Mouse (Mus musculus) heart, postnatal 4 days (tissue): ENCODE measurements at regions not wholly inside any gene's neighbourhood (a gene's known extent, or its start where the extent isn't known, plus 50 kb on each side); places are given as distances from the start of the nearest gene placed in this dataset.

Experiments
- DNase-seq: peaks from one replicate; pipeline ENCODE4 v3.0.0; 2021

DNA sequence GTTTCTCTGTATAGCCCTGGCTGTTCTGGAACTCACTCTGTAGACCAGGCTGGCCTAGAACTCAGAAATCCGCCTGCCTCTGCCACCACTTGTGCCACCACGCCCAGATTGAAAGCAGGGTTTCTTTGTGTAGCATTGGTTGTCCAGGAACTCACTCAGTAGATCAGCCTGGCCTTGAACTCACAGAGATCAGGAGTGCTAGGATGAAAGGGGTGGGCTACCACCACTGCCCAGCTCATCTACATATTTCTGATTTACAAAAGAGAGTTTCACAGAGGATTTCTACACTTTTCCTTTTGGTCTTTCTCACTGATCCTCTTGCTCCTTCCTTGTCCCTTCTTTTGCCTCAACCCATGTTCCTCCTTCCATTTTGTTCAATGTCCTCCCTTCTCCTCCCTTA lies 53.1 kb upstream of the Lbx1 start:
- DNase-seq: no peak

GRCm38 (mm10) chr19:45297812-45298211 lies 62.2 kb upstream of the Lbx1 start:
- DNase-seq: peak; percentile 38

- no peak for DNase-seq
Measured at GRCm38 (mm10) chr19:45299341-45299740, 63.7 kb upstream of the Lbx1 start.

- DNase-seq: no peak
Measured at GRCm38 (mm10) chr19:45299768-45300167, 63.8 kb upstream of the Btrc start.

- DNase-seq: peak; percentile 66
Measured at GRCm38 (mm10) chr19:45300691-45301431, 62.7 kb upstream of the Btrc start.

- no peak for DNase-seq
Measured at GRCm38 (mm10) chr19:45301432-45301732, 62.2 kb upstream of the Btrc start.

DNA sequence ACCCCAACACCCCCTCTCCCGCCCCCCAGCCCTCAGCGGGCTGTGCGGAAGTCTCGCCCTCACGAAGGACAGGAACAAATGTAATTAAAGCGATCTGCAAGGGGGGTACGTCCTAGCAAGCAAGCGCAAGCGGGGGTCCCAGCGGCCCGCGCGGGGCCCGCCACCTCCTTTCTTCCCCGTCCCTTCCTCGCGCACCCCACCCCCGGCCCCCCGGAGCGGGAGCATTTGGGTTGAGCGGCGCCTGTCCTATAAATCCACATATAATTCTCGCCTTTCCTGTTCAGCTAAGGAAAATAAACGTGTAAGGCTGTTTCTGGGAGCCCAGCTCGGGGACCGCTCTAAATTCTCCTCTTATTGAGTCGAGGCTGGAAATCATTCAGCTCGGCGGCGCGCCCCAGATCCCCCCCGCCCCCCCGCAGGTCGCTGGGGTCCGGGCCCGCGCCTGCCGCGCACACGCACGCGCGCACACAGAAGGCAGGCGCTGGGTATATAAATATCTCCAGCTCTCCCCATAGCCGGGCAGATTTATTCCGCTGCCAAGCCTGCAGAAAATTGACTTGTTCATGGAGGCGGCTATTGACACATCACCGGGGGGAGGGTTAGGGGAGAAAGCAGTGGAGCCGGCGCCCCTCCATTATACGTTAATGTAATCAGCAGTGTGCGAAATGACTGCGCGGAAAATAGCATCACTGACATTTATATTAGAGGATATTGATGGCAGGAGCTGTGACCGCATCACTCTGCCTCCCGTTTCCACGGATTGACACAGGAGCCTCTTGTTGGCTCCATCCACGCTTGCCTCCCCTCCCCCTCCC lies 61.6 kb upstream of the Btrc start:
- peak; percentile 29 for DNase-seq

DNA sequence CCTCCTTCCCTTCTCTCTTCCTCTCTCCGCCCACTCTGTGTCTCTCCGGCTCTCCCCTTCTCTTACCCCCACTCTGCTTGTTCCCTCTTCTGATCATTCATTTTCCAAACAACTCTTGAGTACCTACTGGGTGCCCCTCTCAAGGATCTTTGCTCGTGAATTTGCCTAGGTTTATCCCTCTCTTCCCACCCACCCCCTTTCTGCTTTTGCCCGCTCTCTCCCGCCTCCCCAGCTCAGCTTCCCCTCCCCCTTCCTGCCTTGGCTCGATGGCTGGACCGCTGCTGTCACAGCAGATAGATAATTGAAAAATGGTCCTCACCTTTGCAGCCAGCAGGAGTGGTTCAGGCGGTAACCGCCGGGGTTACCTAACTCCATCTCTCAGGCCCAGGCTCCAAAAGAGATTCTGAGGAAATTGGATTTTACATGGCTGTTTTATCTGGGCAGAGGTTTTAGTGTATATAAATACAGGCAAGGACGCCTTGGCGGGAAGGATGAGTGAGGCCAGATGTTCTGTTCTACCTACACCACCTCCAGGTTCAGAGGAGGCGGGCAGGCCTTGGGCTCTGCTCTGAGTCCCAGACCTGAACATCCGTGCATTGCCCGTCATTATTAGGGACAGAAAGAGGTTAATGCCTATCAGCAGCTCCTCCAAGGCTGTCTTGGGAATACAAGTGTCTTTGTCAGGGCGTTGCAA lies 60.8 kb upstream of the Btrc start:
- no peak for DNase-seq

- no peak for DNase-seq
Measured at GRCm38 (mm10) chr19:45304538-45304937, 59.0 kb upstream of the Btrc start.

GRCm38 (mm10) chr19:45307299-45308275 lies 55.9 kb upstream of the Btrc start:
- peak; percentile 44 for DNase-seq

DNA sequence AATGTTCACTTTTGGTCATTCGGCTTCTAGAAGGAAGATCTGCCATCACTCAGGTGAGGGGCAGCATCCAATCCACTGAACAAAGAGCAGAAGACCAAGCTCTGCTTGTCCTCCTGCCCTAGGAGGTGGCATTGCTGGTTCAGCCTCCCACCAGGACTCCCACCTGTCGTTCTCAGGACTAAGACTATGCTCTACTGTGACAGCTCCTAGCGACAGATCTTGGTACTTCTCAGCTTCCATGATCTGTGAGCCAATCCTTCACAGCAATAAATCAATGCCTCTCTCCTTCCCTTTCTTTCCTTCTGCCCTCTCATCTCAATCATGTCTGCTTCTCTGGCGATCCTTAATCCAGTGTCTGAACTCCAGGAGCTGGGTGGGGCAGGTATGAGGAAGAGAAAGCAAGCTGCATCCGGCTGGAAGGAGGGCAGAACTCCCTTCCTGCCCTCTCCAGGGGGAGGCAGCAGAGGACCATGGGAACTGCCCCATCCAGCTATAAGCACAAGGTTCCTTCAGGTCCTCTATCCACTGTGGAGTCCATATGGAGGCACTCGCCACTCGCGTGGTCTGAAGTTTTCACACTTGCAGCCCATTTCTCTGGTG lies 54.8 kb upstream of the Btrc start:
- peak; percentile 35 for DNase-seq

- DNase-seq: no peak
Measured at GRCm38 (mm10) chr19:45310291-45310881, 53.1 kb upstream of the Btrc start.

DNA sequence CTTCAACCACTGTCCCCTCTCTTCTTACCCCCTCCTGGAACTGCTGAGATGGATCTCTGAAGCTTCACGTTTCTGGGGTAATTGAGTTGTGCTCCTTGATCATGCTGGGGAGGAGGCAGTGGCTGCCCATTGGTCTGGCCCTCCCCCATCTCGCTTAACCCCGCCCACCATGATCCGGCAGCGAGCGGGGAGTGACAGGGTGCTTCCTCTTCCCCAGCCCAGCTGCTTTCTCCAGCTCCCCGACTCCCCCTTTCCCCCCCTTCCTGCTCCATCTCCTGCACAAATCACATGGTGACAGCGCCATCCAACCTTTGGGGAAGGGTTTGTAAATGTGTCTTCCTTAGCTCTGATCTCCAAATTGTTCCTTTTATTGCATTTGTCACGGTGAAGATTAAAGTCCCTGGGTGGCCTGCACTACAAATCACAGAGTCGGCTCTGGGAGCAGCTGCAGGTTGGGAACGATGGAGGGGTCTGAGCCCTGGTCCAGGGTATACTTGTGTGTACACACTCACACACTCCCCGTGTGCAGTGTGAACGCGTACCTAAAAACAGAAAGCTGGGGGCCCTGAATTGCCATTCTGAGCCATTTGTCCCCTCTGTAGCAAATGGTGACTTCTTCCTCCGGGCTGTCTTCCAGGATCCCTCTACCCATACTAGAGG lies 52.5 kb upstream of the Btrc start:
- DNase-seq: peak; percentile 81

DNA sequence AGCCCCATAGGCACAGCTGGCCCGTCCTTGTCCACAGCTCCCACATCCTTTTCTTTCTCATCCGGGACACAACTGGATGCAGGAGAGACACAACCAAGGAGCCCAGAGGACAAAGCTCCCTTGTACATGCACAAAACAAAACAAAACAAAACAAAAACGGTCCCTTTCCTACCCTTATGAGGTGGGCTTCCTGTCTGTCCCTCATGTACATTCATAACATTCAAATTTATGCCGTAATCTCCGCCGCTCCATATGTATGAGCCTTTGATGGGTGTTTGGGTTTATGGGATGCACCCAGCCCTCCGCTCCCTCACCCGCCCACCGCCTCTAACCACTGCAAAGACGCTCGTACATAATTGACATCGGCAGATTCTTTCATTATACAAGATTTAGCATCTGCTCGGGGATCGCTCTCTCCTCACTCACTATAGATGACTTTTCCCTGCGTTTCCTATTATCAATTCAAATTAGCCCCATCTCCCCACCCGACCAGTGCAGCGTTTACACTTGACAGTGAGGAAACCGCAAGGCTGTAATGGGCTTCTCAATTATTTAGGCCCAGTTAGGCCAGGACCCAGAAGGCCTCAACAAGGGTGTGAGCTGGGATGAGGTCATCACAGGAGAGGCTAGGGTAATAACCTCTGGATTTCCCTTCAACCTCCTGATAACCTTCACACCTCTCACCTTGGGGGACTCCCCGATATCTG lies 51.5 kb upstream of the Btrc start:
- DNase-seq: no peak

DNA sequence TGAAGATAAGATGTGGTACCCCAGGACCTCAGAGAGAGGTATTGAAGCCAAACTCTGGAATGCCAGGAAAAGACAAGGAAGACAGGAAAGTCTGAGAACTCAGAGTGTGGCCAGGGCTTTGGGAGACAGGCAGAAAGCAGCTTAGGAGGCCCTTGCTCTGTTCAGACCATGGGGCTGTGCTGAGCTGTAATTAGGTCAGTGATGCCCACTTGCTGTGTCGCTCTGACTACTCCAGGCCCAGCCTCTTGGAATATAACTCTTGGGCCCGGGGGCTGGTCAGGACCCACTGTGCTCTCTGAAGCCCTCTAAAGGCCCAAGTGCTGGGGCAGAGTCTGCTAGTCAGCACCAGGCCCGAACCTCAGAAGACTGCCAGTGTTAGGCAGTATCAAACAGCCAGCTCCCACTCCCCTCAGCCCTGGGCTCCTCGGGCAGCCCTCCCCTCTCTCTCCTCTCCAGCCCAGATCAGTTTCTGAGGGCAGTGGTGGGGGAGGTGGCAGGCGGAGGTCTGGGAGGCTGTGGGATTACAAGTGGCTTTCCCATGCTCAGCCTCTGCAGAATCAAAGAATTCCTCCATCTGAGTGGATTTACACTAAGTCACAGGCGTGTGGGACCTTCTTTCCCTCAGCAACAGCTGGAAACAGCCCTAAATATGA lies 50.7 kb upstream of the Btrc start:
- DNase-seq: no peak
